Mouse (Mus musculus): Measurements from ENCODE around the gene Ikzf2.

GRCm38 (mm10) chr1:69519356-69519755, 167.7 kb downstream of the Ikzf2 start:
- TF ChIP-seq CTCF (IDR thresholded peaks at IDR 0.05) (no peak), EP300 (IDR thresholded peaks at IDR 0.05) (no peak)

Measured in lung, postnatal 0 days (tissue).